Mouse (Mus musculus) brown adipose tissue, adult 24 weeks (tissue): Measurements from ENCODE around the gene Ephb2. TPM values are rescaled to one million over a fixed set of nuclear protein-coding genes. Genes with fewer than 3 reads are reported as not detected.

Source experiments
- H3K27ac ChIP-seq: fragments of 200-500 bp; replicated peaks from 2 replicates; pipeline ENCODE4 v1.5.1; 2012; ENCODE audit warnings: low read depth, mild to moderate bottlenecking, low read length
- H3K4me1 ChIP-seq: fragments of 200-500 bp; 2 replicates; pipeline ENCODE4 v1.6.1; 2012; ENCODE audit warnings: low read length, mixed read lengths; ENCODE audit not compliant: control insufficient read depth, insufficient read depth, insufficient read length
- H3K4me3 ChIP-seq: fragments of 200-500 bp; 2 replicates; pipeline ENCODE4 v1.5.1; 2012; ENCODE audit warnings: low read depth, mild to moderate bottlenecking, low read length, moderate library complexity; ENCODE audit not compliant: insufficient read depth
- polyA plus RNA-seq: library from polyadenylated mRNA; stranded (reverse); fragments of >200 nt; gene quantifications from 2 replicates; pipeline ENCODE4 v1.2.4, GENCODE M21; 2012; ENCODE audit not compliant: missing spikeins, insufficient read depth, insufficient read length

Gene Ephb2
- polyA plus RNA-seq, 1 experiment = 1.5 TPM

DNA sequence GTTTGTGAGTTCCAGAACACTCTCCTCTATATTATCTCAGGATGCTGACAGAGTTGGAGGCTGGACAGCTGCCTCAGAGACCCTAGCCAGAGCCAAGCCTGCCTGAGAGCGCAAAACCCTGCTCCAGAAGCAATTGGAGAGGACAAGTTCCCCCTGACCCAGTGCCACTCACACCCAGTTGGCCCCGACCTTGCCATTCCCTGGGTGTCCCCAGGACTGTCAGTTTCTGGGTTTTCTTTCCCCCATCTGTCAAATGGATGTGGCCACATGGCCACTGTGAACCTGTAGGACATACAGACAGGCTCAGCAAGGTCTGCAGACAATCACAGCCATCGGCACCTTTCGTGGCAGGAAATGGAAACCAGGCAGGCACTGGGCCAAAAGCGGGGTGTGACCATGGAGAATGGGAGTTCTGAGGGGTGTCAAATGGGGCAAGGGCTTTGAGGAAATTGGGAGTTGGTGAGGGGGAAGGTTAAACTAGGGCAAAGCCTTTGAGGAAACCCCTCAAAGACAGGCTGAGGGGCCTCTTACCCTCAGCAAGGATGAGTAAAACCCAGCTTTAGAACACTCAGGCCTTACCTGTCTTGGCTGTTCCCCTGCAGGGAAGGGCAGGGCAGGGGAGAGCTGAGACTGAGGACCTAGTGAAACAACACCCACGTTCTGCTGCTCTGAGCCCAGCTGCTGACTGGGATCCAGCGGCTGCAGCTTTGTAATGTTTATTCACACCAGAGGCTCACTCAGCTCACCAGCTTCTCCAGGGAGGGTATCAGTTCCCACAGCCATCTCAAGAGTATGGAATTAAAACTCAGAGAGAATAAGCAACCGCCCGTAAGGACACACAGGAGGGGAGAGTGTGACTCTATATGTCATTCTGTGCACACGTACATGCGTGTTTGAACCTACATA lies 6.9 kb downstream of the Ephb2 start:
- no peak overlapping the region for H3K27ac ChIP-seq
- peaks cover 7% of the 10 kb centered on the region; the same call in 1 of the 2 replicates for H3K4me1 ChIP-seq
- no peak overlapping the region for H3K4me3 ChIP-seq

DNA sequence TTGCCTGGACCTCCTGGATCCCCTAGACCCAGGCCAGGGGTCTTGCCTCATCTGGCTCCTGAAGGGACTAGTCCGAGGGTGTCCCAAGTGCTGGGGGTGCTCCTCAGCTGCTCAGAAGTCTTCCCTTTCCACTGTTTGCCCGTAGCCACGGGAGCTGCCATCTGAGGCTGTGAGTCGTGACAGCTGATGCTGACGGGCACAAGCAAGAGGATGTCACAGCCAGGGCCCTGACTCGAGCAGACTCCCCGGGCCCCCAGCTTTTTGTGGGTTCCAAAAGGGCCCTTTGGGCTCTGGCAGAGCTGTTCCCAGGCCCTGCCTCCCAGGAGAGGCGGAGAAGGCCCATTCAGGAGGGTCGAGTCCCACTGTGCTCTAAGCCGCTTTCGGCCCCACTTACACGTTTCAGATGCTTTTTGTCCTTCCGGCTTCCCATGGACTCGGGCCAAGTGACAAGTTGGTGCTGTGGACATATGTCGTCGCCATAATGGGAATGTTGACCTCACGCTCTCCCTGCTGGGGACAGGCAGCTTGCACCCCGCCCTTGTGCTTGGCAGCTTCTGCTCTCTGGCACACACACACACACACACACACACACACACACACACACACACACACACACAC lies 10.7 kb downstream of the Ephb2 start:
- no peak overlapping the region for H3K4me3 ChIP-seq
- no peak overlapping the region for H3K27ac ChIP-seq
- peaks cover 7% of the 10 kb centered on the region; the same call in 1 of the 2 replicates for H3K4me1 ChIP-seq

DNA sequence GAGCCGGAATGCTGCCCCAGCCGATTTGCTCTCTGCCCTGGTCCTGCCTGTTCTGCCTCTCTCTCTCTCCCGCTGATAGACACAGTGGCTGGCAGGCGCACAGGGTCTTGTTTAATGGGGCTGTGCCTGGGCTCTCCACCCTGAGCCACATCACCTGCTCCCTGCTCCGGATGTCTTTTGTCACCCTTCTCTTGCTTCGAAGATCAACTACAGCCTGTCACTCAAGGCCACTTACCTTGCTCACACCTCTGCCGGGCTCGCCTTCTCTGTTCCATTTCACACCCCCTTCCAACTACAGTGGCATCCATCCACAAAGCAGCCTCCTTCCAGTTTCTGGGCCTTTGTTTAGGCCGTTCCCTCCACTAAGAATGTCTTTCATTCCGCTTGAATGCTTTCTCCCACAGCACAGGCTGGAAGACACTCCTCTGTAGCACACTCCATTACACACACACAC lies 15.7 kb downstream of the Ephb2 start:
- no peak overlapping the region for H3K27ac ChIP-seq
- H3K4me1 ChIP-seq = no peaks in the 10 kb centered on the region
- H3K4me3 ChIP-seq = no peak overlapping the region

DNA sequence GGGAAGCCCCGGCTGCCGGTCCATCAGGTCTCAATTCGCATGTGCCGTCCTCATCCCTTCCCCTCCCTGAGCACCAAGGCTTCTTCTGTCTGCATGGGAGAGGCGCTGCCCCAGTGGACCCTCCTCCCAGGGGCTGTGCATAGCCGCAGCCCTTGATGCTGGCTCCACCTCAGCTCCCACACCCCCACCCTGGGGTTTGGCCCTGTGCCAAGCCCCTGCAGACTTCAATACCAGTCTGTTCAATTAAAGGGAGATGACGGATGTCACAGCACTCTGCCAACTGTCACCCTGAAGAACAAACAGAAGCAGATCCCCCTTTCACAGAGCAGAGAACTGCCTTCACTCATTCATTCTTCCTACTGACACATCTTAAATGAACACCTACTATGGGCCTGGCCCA lies 19.1 kb downstream of the Ephb2 start:
- Histone ChIP-seq H3K4me3 (no peak overlapping the region), H3K27ac (no peak overlapping the region), H3K4me1 (no peaks in the 10 kb centered on the region)

DNA sequence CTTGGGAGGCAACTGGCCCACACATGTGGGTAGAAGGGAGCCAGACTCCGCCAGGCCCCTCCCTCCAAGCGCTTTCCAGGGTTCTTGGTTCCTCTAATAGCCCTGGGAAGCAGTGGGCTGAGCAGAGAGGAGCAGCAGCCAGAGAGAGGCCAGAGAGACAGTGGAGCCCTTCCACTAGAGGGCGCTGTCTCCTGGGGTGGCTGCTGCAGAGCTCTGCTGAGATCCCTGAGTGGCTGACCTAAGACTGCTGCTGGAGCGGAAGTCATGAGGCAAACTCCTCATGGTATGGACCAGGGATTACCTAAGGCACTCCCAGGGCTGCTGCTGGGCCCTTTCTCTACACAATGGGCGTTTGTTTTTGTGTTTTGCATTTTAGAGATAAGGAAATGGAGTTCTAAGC lies 20.4 kb downstream of the Ephb2 start:
- no peaks in the 10 kb centered on the region for H3K4me1 ChIP-seq
- no peak overlapping the region for H3K27ac ChIP-seq
- no peak overlapping the region for H3K4me3 ChIP-seq

DNA sequence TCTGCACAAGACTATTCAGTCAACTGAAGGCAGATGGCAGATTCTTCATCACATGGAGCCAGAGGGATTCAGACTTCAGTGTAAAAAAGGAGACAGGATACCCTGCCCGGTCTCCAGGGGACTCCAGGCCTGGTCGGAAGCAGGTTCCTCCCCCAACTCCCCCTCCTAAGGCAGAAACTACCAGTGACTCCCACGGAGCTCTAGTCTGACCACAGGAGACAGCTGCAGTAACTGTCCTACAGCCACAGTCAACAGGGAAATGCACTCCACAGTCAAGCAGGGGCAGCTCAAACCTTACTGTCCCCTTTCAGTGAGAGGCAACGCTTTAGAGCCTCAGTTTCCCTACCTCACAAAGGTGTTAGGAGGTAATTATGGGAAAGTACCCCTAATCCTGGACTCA lies 23.2 kb downstream of the Ephb2 start:
- Histone ChIP-seq H3K27ac (no peak overlapping the region), H3K4me3 (no peak overlapping the region), H3K4me1 (no peaks in the 10 kb centered on the region)

DNA sequence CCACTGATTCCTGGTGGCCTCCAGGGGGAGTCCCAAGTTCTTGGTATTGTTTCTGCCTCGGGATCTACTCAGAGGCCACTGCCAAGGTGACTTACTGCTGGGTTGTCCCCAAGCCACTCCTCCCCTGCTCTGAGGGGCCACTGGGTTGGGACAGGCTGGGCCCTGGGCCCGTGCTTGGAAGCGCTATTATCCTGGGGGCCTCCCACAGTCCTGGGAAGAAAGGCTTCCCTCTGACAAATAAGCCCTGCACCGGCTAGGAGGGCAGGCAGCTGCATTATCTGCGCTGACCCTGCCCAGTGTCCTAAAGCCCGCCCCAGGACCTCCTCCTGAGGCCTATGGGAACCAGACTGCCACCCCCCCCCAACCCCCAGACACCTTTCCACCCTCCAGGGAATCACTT lies 24.2 kb downstream of the Ephb2 start:
- H3K4me3 ChIP-seq = no peak overlapping the region
- no peaks in the 10 kb centered on the region for H3K4me1 ChIP-seq
- no peak overlapping the region for H3K27ac ChIP-seq

DNA sequence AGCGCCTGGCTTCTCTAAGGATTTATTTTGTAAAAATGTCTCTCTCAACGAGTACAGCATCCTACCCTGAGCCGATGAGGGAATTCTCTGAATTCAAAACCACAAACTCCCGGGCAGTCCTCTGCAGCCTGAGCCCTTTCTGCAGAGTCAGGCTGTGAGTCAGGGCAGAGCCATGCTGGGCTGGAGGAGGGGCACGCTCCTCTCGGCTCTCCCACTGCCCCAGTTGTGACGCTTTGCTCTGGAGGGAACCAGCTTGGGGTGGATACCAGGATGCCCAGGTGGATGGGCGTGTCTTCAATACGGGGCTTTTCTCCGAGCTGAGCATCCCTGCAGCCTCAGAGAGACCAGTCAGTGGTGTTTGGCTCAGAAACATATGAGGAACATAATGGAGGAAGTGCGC lies 27.3 kb downstream of the Ephb2 start:
- Histone ChIP-seq H3K27ac (no peak overlapping the region), H3K4me3 (no peak overlapping the region), H3K4me1 (no peaks in the 10 kb centered on the region)

DNA sequence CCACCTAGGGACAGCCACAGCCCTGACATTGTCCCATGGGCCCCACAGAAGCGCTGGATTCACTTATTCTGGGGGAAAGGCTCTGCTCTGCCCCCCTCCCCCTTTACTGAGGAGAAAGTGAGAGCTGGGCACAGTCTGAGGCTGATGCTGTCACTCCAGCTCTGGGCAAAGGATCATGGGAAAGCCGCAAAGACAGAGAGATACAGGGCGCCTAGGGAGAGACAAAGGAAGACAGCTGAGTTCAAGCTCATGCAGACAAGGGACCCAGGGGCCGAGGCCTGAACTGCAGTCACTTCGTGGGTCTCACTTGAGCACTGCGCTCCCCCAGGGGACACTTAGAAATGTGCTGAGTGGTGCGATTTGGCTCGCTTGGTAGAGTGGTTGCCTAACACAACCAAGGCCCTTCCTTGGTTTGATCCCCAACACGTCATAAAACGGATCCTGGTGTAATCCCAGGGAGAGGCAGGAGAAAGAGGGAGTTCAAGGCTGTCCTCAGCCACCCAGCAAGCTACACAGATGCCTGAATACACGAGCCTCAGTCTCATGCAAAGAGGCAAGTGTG lies 28.3 kb downstream of the Ephb2 start:
- no peak overlapping the region for H3K4me3 ChIP-seq
- no peaks in the 10 kb centered on the region for H3K4me1 ChIP-seq
- no peak overlapping the region for H3K27ac ChIP-seq

DNA sequence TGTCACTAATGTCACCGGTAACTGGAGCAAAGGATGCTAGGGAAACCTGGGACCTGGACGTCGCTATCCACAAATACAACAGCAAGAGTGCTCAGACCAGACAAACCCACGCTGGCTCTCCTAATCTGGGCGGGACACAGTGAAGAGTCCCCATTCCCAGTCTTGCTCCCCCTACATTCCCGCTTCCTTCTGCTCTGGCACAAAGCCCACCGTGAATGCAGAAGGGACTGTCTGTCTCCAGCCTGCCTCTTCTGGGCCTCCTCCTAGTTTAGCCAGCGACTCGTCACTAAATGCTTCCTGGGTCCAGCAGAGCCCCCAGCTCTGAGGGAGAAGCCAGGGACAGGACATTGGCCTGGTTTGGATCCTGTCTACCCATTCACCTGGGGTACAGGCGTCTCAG lies 29.5 kb downstream of the Ephb2 start:
- Histone ChIP-seq H3K27ac (no peak overlapping the region), H3K4me1 (no peaks in the 10 kb centered on the region), H3K4me3 (no peak overlapping the region)

DNA sequence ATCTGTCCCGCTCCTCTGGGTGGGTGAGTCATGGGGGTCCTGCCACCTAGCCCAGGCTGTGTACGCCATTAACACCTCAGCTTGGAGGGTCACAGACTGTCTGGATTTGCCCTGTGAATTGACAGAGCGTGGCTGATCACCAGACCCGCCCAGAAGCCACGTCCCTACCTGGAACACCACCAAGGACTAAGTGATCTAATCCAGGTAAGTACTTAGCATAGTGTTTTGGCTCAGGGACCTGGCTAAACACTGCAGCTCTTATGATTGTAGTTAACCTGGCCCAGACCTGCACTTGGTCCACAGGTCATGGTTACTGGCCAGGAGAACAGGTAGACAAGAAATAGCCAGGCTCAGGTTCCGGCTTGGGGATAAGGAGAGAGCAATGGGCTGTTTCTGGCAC lies 31.4 kb downstream of the Ephb2 start:
- Histone ChIP-seq H3K4me3 (no peak overlapping the region), H3K27ac (no peak overlapping the region)

DNA sequence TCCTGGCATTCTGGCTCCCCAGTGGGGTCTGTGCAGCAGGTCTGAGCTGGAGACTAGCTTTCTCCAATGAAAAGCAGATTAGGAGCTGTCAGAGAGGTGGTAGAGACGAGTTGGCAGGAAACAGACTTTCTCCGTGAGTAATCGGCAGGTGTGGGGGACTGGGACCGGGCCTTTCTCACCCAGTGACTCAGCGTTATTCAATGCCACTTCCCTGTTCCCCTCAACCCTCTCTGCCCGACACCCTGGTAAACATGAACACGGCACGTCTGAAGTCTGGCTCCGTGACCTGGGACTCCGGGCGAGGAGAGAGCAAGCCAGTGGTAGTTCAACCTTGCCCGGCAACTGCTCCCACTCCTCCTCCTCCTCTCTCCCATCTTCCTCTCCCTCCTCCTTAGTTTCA lies 33.3 kb downstream of the Ephb2 start:
- no peaks in the 10 kb centered on the region for H3K4me1 ChIP-seq
- H3K27ac ChIP-seq = no peak overlapping the region
- H3K4me3 ChIP-seq = no peak overlapping the region

More for the DNA sequence above, 31.4 kb downstream of the Ephb2 start:
- no peaks in the 10 kb centered on the region for H3K4me1 ChIP-seq

DNA sequence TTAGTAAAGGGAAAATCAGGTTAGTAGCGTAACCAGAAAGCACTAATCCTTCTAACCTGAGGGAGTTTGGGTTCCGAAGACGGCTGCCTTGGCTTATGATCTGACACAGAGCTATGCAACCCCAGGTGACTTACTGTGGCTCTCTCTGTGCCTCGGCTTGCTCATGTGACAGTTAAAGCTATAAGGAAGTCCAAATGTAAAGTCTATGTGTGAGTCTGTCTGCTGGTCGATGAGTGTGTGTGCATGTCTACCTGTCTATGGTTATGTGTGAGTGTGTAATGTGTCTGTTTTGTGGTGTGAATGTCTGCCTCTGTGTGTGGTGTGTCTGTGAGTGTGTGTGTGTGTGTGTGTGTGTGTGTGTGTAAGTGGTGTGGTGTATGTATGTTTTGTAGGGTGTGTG lies 33.8 kb downstream of the Ephb2 start:
- Histone ChIP-seq H3K4me1 (no peaks in the 10 kb centered on the region), H3K4me3 (no peak overlapping the region), H3K27ac (no peak overlapping the region)

DNA sequence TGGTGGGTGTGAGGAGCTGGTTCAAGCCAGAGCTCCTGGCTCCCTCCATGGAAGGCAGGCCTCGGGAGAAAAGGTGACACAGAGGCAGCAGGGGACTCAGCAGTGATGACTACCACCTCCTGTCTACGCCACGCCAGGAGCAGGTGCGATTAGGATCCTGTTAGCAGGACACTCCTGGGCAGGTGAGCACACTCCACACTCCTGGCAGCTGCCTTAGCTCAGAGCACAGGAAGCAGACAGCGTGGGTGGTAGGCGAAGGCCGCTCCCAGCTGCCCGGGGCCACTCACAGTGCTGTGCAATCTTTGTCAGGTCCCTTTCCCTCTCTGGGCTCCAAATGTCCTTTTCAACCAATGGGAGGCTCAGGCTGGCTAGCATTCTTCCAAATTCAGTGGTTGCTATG lies 34.3 kb downstream of the Ephb2 start:
- H3K4me1 ChIP-seq = no peaks in the 10 kb centered on the region
- no peak overlapping the region for H3K4me3 ChIP-seq

DNA sequence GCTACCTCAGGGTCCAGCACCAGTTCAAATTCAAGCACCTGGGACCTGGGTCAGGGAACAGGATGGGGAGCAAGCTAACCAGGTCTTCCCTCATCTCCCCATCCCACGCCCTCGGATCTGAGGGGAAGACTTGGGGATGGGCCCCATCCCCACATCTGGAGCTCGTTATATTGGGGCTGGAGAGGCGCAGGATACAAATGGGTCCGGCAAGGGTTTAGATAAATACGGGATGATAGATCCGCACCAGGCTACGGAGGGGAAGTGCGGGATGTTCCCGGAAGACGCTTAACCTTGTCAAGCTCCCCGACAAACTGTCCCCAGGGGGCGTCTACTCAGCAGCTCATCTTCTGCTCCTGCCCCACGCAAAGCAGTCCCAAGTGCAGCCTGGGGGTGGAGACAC lies 35.4 kb downstream of the Ephb2 start:
- Histone ChIP-seq H3K4me3 (no peak overlapping the region), H3K27ac (no peak overlapping the region), H3K4me1 (no peaks in the 10 kb centered on the region)

More for the DNA sequence above, 34.3 kb downstream of the Ephb2 start:
- no peak overlapping the region for H3K27ac ChIP-seq
